Mouse (Mus musculus) hindbrain, embryonic 13.5 days (tissue): ENCODE results near the gene Ckb. TPM values are rescaled to one million over a fixed set of nuclear protein-coding genes. Genes with fewer than 3 reads are reported as not detected.

Source experiments
- ATAC-seq: fragments of 200-750 bp; cut with Nextera tagmentation; 2 replicates; pipeline ENCODE4 v1.8.0; 2017; ENCODE audit warnings: moderate TSS enrichment; ENCODE audit not compliant: low FRiP score
- H3K27ac ChIP-seq: fragments of 300-500 bp; sonication (generic); 2 replicates; pipeline ENCODE4 v1.5.1; 2015; ENCODE audit warnings: inconsistent platforms, mild to moderate bottlenecking, moderate library complexity
- H3K27me3 ChIP-seq: fragments of 300-500 bp; sonication (generic); 2 replicates; pipeline ENCODE4 v1.6.1; 2015; ENCODE audit warnings: mild to moderate bottlenecking, inconsistent platforms
- H3K36me3 ChIP-seq: fragments of 300-500 bp; sonication (generic); 2 replicates; pipeline ENCODE4 v1.6.1; 2015; ENCODE audit warnings: mild to moderate bottlenecking, inconsistent platforms
- H3K4me1 ChIP-seq: fragments of 300-500 bp; sonication (generic); replicated peaks from 2 replicates; pipeline ENCODE4 v1.6.1; 2015; ENCODE audit warnings: inconsistent platforms
- H3K4me2 ChIP-seq: fragments of 300-500 bp; sonication (generic); 2 replicates; pipeline ENCODE4 v1.6.1; 2015; ENCODE audit warnings: inconsistent platforms, mild to moderate bottlenecking, moderate library complexity
- H3K4me3 ChIP-seq: fragments of 300-500 bp; sonication (generic); 2 replicates; pipeline ENCODE4 v1.5.1; 2015; ENCODE audit warnings: mild to moderate bottlenecking, inconsistent platforms
- H3K9ac ChIP-seq: fragments of 300-500 bp; sonication (generic); 2 replicates; pipeline ENCODE4 v1.6.1; 2015; ENCODE audit warnings: mild to moderate bottlenecking, inconsistent platforms
- H3K9me3 ChIP-seq: fragments of 300-500 bp; sonication (generic); 2 replicates; pipeline ENCODE4 v1.6.1; 2016; ENCODE audit warnings: inconsistent platforms
- WGBS: fragments of 180-500 bp; shearing (Covaris S2); methylation state at CpG from one replicate; pipeline ENCODE4 v1.1.7; 2015; 5-methylcytosine and 5-hydroxymethylcytosine counted together
- polyA plus RNA-seq: library from polyadenylated mRNA; unstranded; fragments of >200 nt; fragmentation: Nextera tagmentation; extraction: Ambion mirVana; gene quantifications from 2 replicates; pipeline ENCODE4 v1.2.1, GENCODE M21; 2015

Gene Ckb
- polyA plus RNA-seq, 1 experiment from 2014 or later: 1,703 TPM

GRCm38 (mm10) chr12:111674850-111675486 lies 2.8 kb upstream of the Ckb start:
- H3K4me3 ChIP-seq: no peak overlapping the region
- H3K4me1 ChIP-seq: peaks cover 42% of the 10 kb centered on the region
- H3K27ac ChIP-seq: no peak overlapping the region
- no peaks in the 10 kb centered on the region for H3K9me3 ChIP-seq
- no peak for ATAC-seq
- H3K9ac ChIP-seq: no peak overlapping the region
- peaks cover 5% of the 10 kb centered on the region; the same call in 1 of the 2 replicates for H3K36me3 ChIP-seq
- WGBS: 70% methylated on average over 2 of the region's 2 CpGs
- peaks cover 11% of the 10 kb centered on the region for H3K27me3 ChIP-seq
- no peak overlapping the region for H3K4me2 ChIP-seq

- H3K27ac ChIP-seq: peak overlapping the region; percentile 97
- 9% methylated on average over 12 of the region's 12 CpGs for WGBS
- H3K9me3 ChIP-seq: no peaks in the 10 kb centered on the region
- H3K36me3 ChIP-seq: peaks cover 16% of the 10 kb centered on the region
- peak overlapping the region; percentile 95 for H3K4me2 ChIP-seq
- peaks cover 11% of the 10 kb centered on the region for H3K27me3 ChIP-seq
- H3K4me3 ChIP-seq: peak overlapping the region; percentile 91
- H3K9ac ChIP-seq: peak overlapping the region; percentile 99
- peak; percentile 37 for ATAC-seq
- peaks cover 48% of the 10 kb centered on the region for H3K4me1 ChIP-seq
Observed at GRCm38 (mm10) chr12:111672581-111672980, 443 bp upstream of the Ckb start.

- WGBS: under 1% methylated on average over 34 of the region's 34 CpGs
- peak; percentile 50 for ATAC-seq
- Histone ChIP-seq H3K9me3 (no peaks in the 10 kb centered on the region), H3K9ac (peak overlapping the region; percentile 99), H3K4me2 (peak overlapping the region; percentile 95), H3K27me3 (peaks cover 11% of the 10 kb centered on the region), H3K36me3 (peaks cover 24% of the 10 kb centered on the region), H3K4me3 (peak overlapping the region; percentile 91), H3K4me1 (peaks cover 39% of the 10 kb centered on the region), H3K27ac (peak overlapping the region; percentile 97)
Observed at GRCm38 (mm10) chr12:111671431-111671902, 671 bp downstream of the Ckb start.

GRCm38 (mm10) chr12:111670976-111671375 lies 1.2 kb downstream of the Ckb start:
- no peaks in the 10 kb centered on the region for H3K9me3 ChIP-seq
- peak overlapping the region; percentile 95 for H3K4me2 ChIP-seq
- peak overlapping the region; percentile 91 for H3K4me3 ChIP-seq
- H3K27me3 ChIP-seq: peaks cover 11% of the 10 kb centered on the region
- peaks cover 39% of the 10 kb centered on the region for H3K4me1 ChIP-seq
- ATAC-seq: 0 out of 2 replicates have a peak, but pooled peaks have one; percentile 0
- peak overlapping the region; percentile 99 for H3K9ac ChIP-seq
- under 1% methylated on average over 35 of the region's 35 CpGs for WGBS
- peak overlapping the region; percentile 97 for H3K27ac ChIP-seq
- H3K36me3 ChIP-seq: peaks cover 24% of the 10 kb centered on the region

- Histone ChIP-seq H3K4me3 (peak overlapping the region; percentile 91), H3K4me2 (peak overlapping the region; percentile 95), H3K9me3 (no peaks in the 10 kb centered on the region), H3K9ac (peak overlapping the region; percentile 99), H3K27me3 (peaks cover 10% of the 10 kb centered on the region), H3K4me1 (peaks cover 39% of the 10 kb centered on the region), H3K27ac (peak overlapping the region; percentile 97), H3K36me3 (peaks cover 24% of the 10 kb centered on the region)
- no peak for ATAC-seq
- under 1% methylated on average over 29 of the region's 29 CpGs for WGBS
Observed at GRCm38 (mm10) chr12:111670371-111670971, 1.7 kb downstream of the Ckb start.

- WGBS: 34% methylated on average over 8 of the region's 8 CpGs
- Histone ChIP-seq H3K9me3 (no peaks in the 10 kb centered on the region), H3K4me1 (peaks cover 39% of the 10 kb centered on the region), H3K4me3 (peak overlapping the region; percentile 91), H3K27me3 (peaks cover 6% of the 10 kb centered on the region), H3K4me2 (peak overlapping the region; percentile 95), H3K9ac (peak overlapping the region; percentile 99), H3K36me3 (peaks cover 27% of the 10 kb centered on the region), H3K27ac (peak overlapping the region; percentile 97)
- no peak for ATAC-seq
Observed at GRCm38 (mm10) chr12:111669961-111670360, 2.2 kb downstream of the Ckb start.

GRCm38 (mm10) chr12:111669000-111669788 lies 2.9 kb downstream of the Ckb start:
- H3K27me3 ChIP-seq: peaks cover 5% of the 10 kb centered on the region
- WGBS: 37% methylated on average over 23 of the region's 23 CpGs
- peaks cover 30% of the 10 kb centered on the region for H3K36me3 ChIP-seq
- peaks cover 39% of the 10 kb centered on the region for H3K4me1 ChIP-seq
- peak overlapping the region; percentile 95 for H3K4me2 ChIP-seq
- H3K27ac ChIP-seq: peak overlapping the region; percentile 97
- H3K9ac ChIP-seq: peak overlapping the region; percentile 99
- ATAC-seq: no peak
- peak overlapping the region; percentile 91 for H3K4me3 ChIP-seq
- H3K9me3 ChIP-seq: no peaks in the 10 kb centered on the region

- peaks cover 44% of the 10 kb centered on the region for H3K4me1 ChIP-seq
- WGBS: 4% methylated on average over 8 of the region's 8 CpGs
Observed at GRCm38 (mm10) chr12:111668457-111668912, 3.7 kb downstream of the Ckb start.

GRCm38 (mm10) chr12:111667421-111667820 lies 4.7 kb downstream of the Ckb start:
- WGBS: 94% methylated on average over 5 of the region's 5 CpGs
- peaks cover 37% of the 10 kb centered on the region for H3K36me3 ChIP-seq
- no peaks in the 10 kb centered on the region for H3K27me3 ChIP-seq
- H3K4me3 ChIP-seq: no peak overlapping the region
- no peak overlapping the region for H3K9ac ChIP-seq
- peak overlapping the region; percentile 97 for H3K27ac ChIP-seq
- H3K4me1 ChIP-seq: peaks cover 38% of the 10 kb centered on the region
- ATAC-seq: no peak
- no peaks in the 10 kb centered on the region for H3K9me3 ChIP-seq
- H3K4me2 ChIP-seq: no peak overlapping the region

More at GRCm38 (mm10) chr12:111668457-111668912, 3.7 kb downstream of the Ckb start:
- Histone ChIP-seq H3K4me3 (peak overlapping the region; percentile 91), H3K9ac (peak overlapping the region; percentile 99; the same call in 1 of the 2 replicates), H3K9me3 (no peaks in the 10 kb centered on the region), H3K36me3 (peaks cover 36% of the 10 kb centered on the region), H3K27me3 (no peaks in the 10 kb centered on the region), H3K4me2 (peak overlapping the region; percentile 95), H3K27ac (peak overlapping the region; percentile 97)
- ATAC-seq: peak; percentile 41

- ATAC-seq: no peak
- Histone ChIP-seq H3K4me1 (peaks cover 37% of the 10 kb centered on the region), H3K27ac (no peak overlapping the region), H3K9ac (no peak overlapping the region), H3K9me3 (no peaks in the 10 kb centered on the region), H3K4me2 (no peak overlapping the region), H3K36me3 (peaks cover 47% of the 10 kb centered on the region), H3K4me3 (no peak overlapping the region), H3K27me3 (no peaks in the 10 kb centered on the region)
- 80% methylated on average over 13 of the region's 13 CpGs for WGBS
Observed at GRCm38 (mm10) chr12:111666380-111666779, 5.8 kb downstream of the Ckb start.

GRCm38 (mm10) chr12:111665041-111665880 lies 6.9 kb downstream of the Ckb start:
- peaks cover 30% of the 10 kb centered on the region for H3K4me1 ChIP-seq
- H3K9me3 ChIP-seq: no peaks in the 10 kb centered on the region
- H3K27me3 ChIP-seq: no peaks in the 10 kb centered on the region
- no peak overlapping the region; the same call in 1 of the 2 replicates for H3K27ac ChIP-seq
- 86% methylated on average over 13 of the region's 13 CpGs for WGBS
- no peak overlapping the region for H3K4me3 ChIP-seq
- H3K4me2 ChIP-seq: no peak overlapping the region
- ATAC-seq: no peak
- H3K36me3 ChIP-seq: peaks cover 51% of the 10 kb centered on the region
- H3K9ac ChIP-seq: no peak overlapping the region; the same call in 1 of the 2 replicates
